Mouse (Mus musculus): ENCODE measurements around the gene Gopc. TPM values are rescaled to one million over a fixed set of nuclear protein-coding genes. Genes with fewer than 3 reads are reported as not detected.
"Not testable (repeated sequence)": the region's sequence is repeated elsewhere in the genome, so short reads cannot be mapped to it uniquely, and the experiment has no call there.

The Gopc gene
- polyA plus RNA-seq, 2 experiments = 2.8 to 3.0 TPM

- no peak for DNase-seq (ENCODE audit: low read depth in 3 of 3, low spot score in 3 of 3)
- Histone ChIP-seq H3K4me3 (ENCODE audit: insufficient read depth in 1 of 2, low read depth in 2 of 2, low read length in 2 of 2) (no peak overlapping the region), H3K9ac (replicated peaks) (no peak overlapping the region), H3K4me1 (replicated peaks; ENCODE audit: control insufficient read depth in 2 of 2, insufficient read depth in 2 of 2, low read length in 1 of 2) (no peaks in the 10 kb centered on the region), H3K36me3 (replicated peaks; ENCODE audit: control insufficient read depth, insufficient read depth, low read depth) (peaks cover 9% of the 10 kb centered on the region), H3K27ac (no peak overlapping the region), H3K9me3 (ENCODE audit: control insufficient read depth, low read length) (no peaks in the 10 kb centered on the region), H3K27me3 (ENCODE audit: control insufficient read depth, insufficient read depth, low read length) (no peaks in the 10 kb centered on the region), H3K4me2 (ENCODE audit: low read depth) (no peak overlapping the region)
- TF ChIP-seq EP300 (IDR thresholded peaks at IDR 0.05; ENCODE audit: low read depth) (no peak), CTCF (IDR thresholded peaks at IDR 0.05; ENCODE audit: low read depth) (0 out of 2 replicates have a peak, but pooled peaks have one; percentile 20)
- WGBS (ENCODE audit: insufficient replicate concordance) = 79% methylated on average over 9 of the region's 9 CpGs
- ATAC-seq (ENCODE audit: insufficient read depth) = no peak
These were observed 28.7 kb downstream of the Gopc start for GRCm38 (mm10) chr10:52353184-52353583.

- H3K36me3 ChIP-seq (replicated peaks; ENCODE audit: control insufficient read depth, insufficient read depth, low read depth); H3K27ac ChIP-seq; H3K4me3 ChIP-seq (ENCODE audit: insufficient read depth in 1 of 2, low read depth in 2 of 2, low read length in 2 of 2); DNase-seq (ENCODE audit: low read depth in 3 of 3, low spot score in 3 of 3); H3K4me1 ChIP-seq (replicated peaks; ENCODE audit: control insufficient read depth in 2 of 2, insufficient read depth in 2 of 2, low read length in 1 of 2); H3K9me3 ChIP-seq (ENCODE audit: control insufficient read depth, low read length); ATAC-seq (ENCODE audit: insufficient read depth); H3K27me3 ChIP-seq (ENCODE audit: control insufficient read depth, insufficient read depth, low read length); H3K9ac ChIP-seq (replicated peaks); H3K4me2 ChIP-seq (ENCODE audit: low read depth): not testable (repeated sequence)
- TF ChIP-seq CTCF (IDR thresholded peaks at IDR 0.05; ENCODE audit: low read depth) = peak; percentile 36
- WGBS (ENCODE audit: insufficient replicate concordance) = 73% methylated on average over 4 of the region's 4 CpGs
These were observed 38.6 kb downstream of the Gopc start for GRCm38 (mm10) chr10:52343324-52343723.

- H3K27ac ChIP-seq = no peak overlapping the region
- no peaks in the 10 kb centered on the region for H3K27me3 ChIP-seq (ENCODE audit: control insufficient read depth, insufficient read depth, low read length)
- no peaks in the 10 kb centered on the region for H3K9me3 ChIP-seq (ENCODE audit: control insufficient read depth, low read length)
- H3K4me1 ChIP-seq (replicated peaks; ENCODE audit: control insufficient read depth in 2 of 2, insufficient read depth in 2 of 2, low read length in 1 of 2) = no peaks in the 10 kb centered on the region
- H3K4me3 ChIP-seq (ENCODE audit: insufficient read depth in 1 of 2, low read depth in 2 of 2, low read length in 2 of 2) = no peak overlapping the region
- WGBS (ENCODE audit: insufficient replicate concordance) = 2% methylated on average over 1 of the region's 1 CpGs
- no peak for ATAC-seq (ENCODE audit: insufficient read depth)
- H3K4me2 ChIP-seq (ENCODE audit: low read depth) = no peak overlapping the region
- H3K36me3 ChIP-seq (replicated peaks; ENCODE audit: control insufficient read depth, insufficient read depth, low read depth) = no peaks in the 10 kb centered on the region
- no peak overlapping the region for H3K9ac ChIP-seq (replicated peaks)
- TF ChIP-seq EP300 (IDR thresholded peaks at IDR 0.05; ENCODE audit: low read depth) (no peak), CTCF (IDR thresholded peaks at IDR 0.05; ENCODE audit: low read depth) (peak; percentile 54; the same call in 1 of the 2 replicates)
- peak in 2 of 3 experiments; percentile 9 to 13 for DNase-seq (ENCODE audit: low read depth in 3 of 3, low spot score in 3 of 3)
These were observed 50.9 kb downstream of the Gopc start for GRCm38 (mm10) chr10:52331007-52331406.

- 83% methylated on average over 3 of the region's 3 CpGs for WGBS (ENCODE audit: insufficient replicate concordance)
These were observed 60.0 kb downstream of the Gopc start for GRCm38 (mm10) chr10:52321918-52322317.

GRCm38 (mm10) chr10:52319506-52320286, 62.2 kb downstream of the Gopc start:
- H3K9me3 ChIP-seq (ENCODE audit: control insufficient read depth, low read length) = no peaks in the 10 kb centered on the region
- no peak overlapping the region for H3K4me2 ChIP-seq (ENCODE audit: low read depth)
- no peak for DNase-seq (ENCODE audit: low read depth in 3 of 3, low spot score in 3 of 3)
- ATAC-seq (ENCODE audit: insufficient read depth) = no peak
- no peak for TF ChIP-seq EP300 (IDR thresholded peaks at IDR 0.05; ENCODE audit: low read depth)
- no peak for TF ChIP-seq CTCF (IDR thresholded peaks at IDR 0.05; ENCODE audit: low read depth)
- no peaks in the 10 kb centered on the region for H3K4me1 ChIP-seq (replicated peaks; ENCODE audit: control insufficient read depth in 2 of 2, insufficient read depth in 2 of 2, low read length in 1 of 2)
- H3K4me3 ChIP-seq (ENCODE audit: insufficient read depth in 1 of 2, low read depth in 2 of 2, low read length in 2 of 2) = no peak overlapping the region
- no peaks in the 10 kb centered on the region for H3K27me3 ChIP-seq (ENCODE audit: control insufficient read depth, insufficient read depth, low read length)
- no peaks in the 10 kb centered on the region for H3K36me3 ChIP-seq (replicated peaks; ENCODE audit: control insufficient read depth, insufficient read depth, low read depth)
- H3K9ac ChIP-seq (replicated peaks) = no peak overlapping the region
- 84% methylated on average over 28 of the region's 28 CpGs for WGBS (ENCODE audit: insufficient replicate concordance)
- H3K27ac ChIP-seq = no peak overlapping the region

More at GRCm38 (mm10) chr10:52321918-52322317, 60.0 kb downstream of the Gopc start:
- no peak for DNase-seq (ENCODE audit: low read depth in 3 of 3, low spot score in 3 of 3)
- no peak for ATAC-seq (ENCODE audit: insufficient read depth)
- H3K4me1 ChIP-seq (replicated peaks; ENCODE audit: control insufficient read depth in 2 of 2, insufficient read depth in 2 of 2, low read length in 1 of 2) = no peaks in the 10 kb centered on the region
- H3K4me3 ChIP-seq (ENCODE audit: insufficient read depth in 1 of 2, low read depth in 2 of 2, low read length in 2 of 2) = no peak overlapping the region
- no peaks in the 10 kb centered on the region for H3K9me3 ChIP-seq (ENCODE audit: control insufficient read depth, low read length)
- TF ChIP-seq CTCF (IDR thresholded peaks at IDR 0.05; ENCODE audit: low read depth) (no peak), EP300 (IDR thresholded peaks at IDR 0.05; ENCODE audit: low read depth) (no peak)
- H3K27me3 ChIP-seq (ENCODE audit: control insufficient read depth, insufficient read depth, low read length) = no peaks in the 10 kb centered on the region
- H3K9ac ChIP-seq (replicated peaks) = no peak overlapping the region
- no peak overlapping the region for H3K4me2 ChIP-seq (ENCODE audit: low read depth)
- no peaks in the 10 kb centered on the region for H3K36me3 ChIP-seq (replicated peaks; ENCODE audit: control insufficient read depth, insufficient read depth, low read depth)
- H3K27ac ChIP-seq = no peak overlapping the region

Measured in liver, embryonic 14.5 days (tissue).